Mouse (Mus musculus) hindbrain, embryonic 13.5 days (tissue): ENCODE measurements around the gene Ash1l. TPM values are rescaled to one million over a fixed set of nuclear protein-coding genes. Genes with fewer than 3 reads are reported as not detected.

Experiments
- ATAC-seq: fragments of 200-750 bp; cut with Nextera tagmentation; 2 replicates; pipeline ENCODE4 v1.8.0; 2017; ENCODE audit warnings: moderate TSS enrichment; ENCODE audit not compliant: low FRiP score
- H3K27ac ChIP-seq: fragments of 300-500 bp; sonication (generic); 2 replicates; pipeline ENCODE4 v1.5.1; 2015; ENCODE audit warnings: inconsistent platforms, mild to moderate bottlenecking, moderate library complexity
- H3K27me3 ChIP-seq: fragments of 300-500 bp; sonication (generic); 2 replicates; pipeline ENCODE4 v1.6.1; 2015; ENCODE audit warnings: mild to moderate bottlenecking, inconsistent platforms
- H3K36me3 ChIP-seq: fragments of 300-500 bp; sonication (generic); 2 replicates; pipeline ENCODE4 v1.6.1; 2015; ENCODE audit warnings: mild to moderate bottlenecking, inconsistent platforms
- H3K4me1 ChIP-seq: fragments of 300-500 bp; sonication (generic); replicated peaks from 2 replicates; pipeline ENCODE4 v1.6.1; 2015; ENCODE audit warnings: inconsistent platforms
- H3K4me2 ChIP-seq: fragments of 300-500 bp; sonication (generic); 2 replicates; pipeline ENCODE4 v1.6.1; 2015; ENCODE audit warnings: inconsistent platforms, mild to moderate bottlenecking, moderate library complexity
- H3K4me3 ChIP-seq: fragments of 300-500 bp; sonication (generic); 2 replicates; pipeline ENCODE4 v1.5.1; 2015; ENCODE audit warnings: mild to moderate bottlenecking, inconsistent platforms
- H3K9ac ChIP-seq: fragments of 300-500 bp; sonication (generic); 2 replicates; pipeline ENCODE4 v1.6.1; 2015; ENCODE audit warnings: mild to moderate bottlenecking, inconsistent platforms
- H3K9me3 ChIP-seq: fragments of 300-500 bp; sonication (generic); 2 replicates; pipeline ENCODE4 v1.6.1; 2016; ENCODE audit warnings: inconsistent platforms
- WGBS: fragments of 180-500 bp; shearing (Covaris S2); methylation state at CpG from one replicate; pipeline ENCODE4 v1.1.7; 2015; 5-methylcytosine and 5-hydroxymethylcytosine counted together
- polyA plus RNA-seq: library from polyadenylated mRNA; unstranded; fragments of >200 nt; fragmentation: Nextera tagmentation; extraction: Ambion mirVana; gene quantifications from 2 replicates; pipeline ENCODE4 v1.2.1, GENCODE M21; 2015

The Ash1l gene
- polyA plus RNA-seq, 1 experiment from 2014 or later = 21.5 TPM

- Histone ChIP-seq H3K9ac (no peak overlapping the region), H3K36me3 (peaks cover 71% of the 10 kb centered on the region), H3K27me3 (peaks cover 18% of the 10 kb centered on the region), H3K4me2 (no peak overlapping the region), H3K4me1 (peaks cover 27% of the 10 kb centered on the region), H3K9me3 (no peaks in the 10 kb centered on the region), H3K27ac (no peak overlapping the region), H3K4me3 (no peak overlapping the region)
- WGBS = 85% methylated on average over 12 of the region's 12 CpGs
- no peak for ATAC-seq
These were observed 134.3 kb downstream of the Ash1l start for GRCm38 (mm10) chr3:89084654-89085190.

GRCm38 (mm10) chr3:89087338-89088110 lies 137.1 kb downstream of the Ash1l start:
- H3K9ac ChIP-seq = no peak overlapping the region
- ATAC-seq = no peak
- H3K27me3 ChIP-seq = peaks cover 18% of the 10 kb centered on the region
- no peak overlapping the region for H3K4me2 ChIP-seq
- H3K4me1 ChIP-seq = peaks cover 51% of the 10 kb centered on the region
- H3K9me3 ChIP-seq = no peaks in the 10 kb centered on the region
- no peak overlapping the region for H3K27ac ChIP-seq
- no peak overlapping the region for H3K4me3 ChIP-seq
- 32% methylated on average over 21 of the region's 21 CpGs for WGBS
- peaks cover 57% of the 10 kb centered on the region for H3K36me3 ChIP-seq

- H3K9ac ChIP-seq = peak overlapping the region; percentile 90
- H3K4me2 ChIP-seq = peak overlapping the region; percentile 91
- peaks cover 18% of the 10 kb centered on the region for H3K27me3 ChIP-seq
- H3K9me3 ChIP-seq = no peaks in the 10 kb centered on the region
- H3K4me1 ChIP-seq = peaks cover 56% of the 10 kb centered on the region
- H3K36me3 ChIP-seq = peaks cover 55% of the 10 kb centered on the region
- no peak for ATAC-seq
- H3K27ac ChIP-seq = no peak overlapping the region
- H3K4me3 ChIP-seq = peak overlapping the region; percentile 69
- 67% methylated on average over 14 of the region's 14 CpGs for WGBS
These were observed 138.6 kb downstream of the Ash1l start for GRCm38 (mm10) chr3:89088974-89089373.

- peak overlapping the region; percentile 69 for H3K4me3 ChIP-seq
- WGBS = under 1% methylated on average over 40 of the region's 40 CpGs
- peaks cover 55% of the 10 kb centered on the region for H3K36me3 ChIP-seq
- peak overlapping the region; percentile 91 for H3K4me2 ChIP-seq
- no peaks in the 10 kb centered on the region for H3K9me3 ChIP-seq
- peaks cover 57% of the 10 kb centered on the region for H3K4me1 ChIP-seq
- H3K27me3 ChIP-seq = peaks cover 18% of the 10 kb centered on the region
- peak overlapping the region; percentile 89 for H3K27ac ChIP-seq
- peak; percentile 65 for ATAC-seq
- peak overlapping the region; percentile 90 for H3K9ac ChIP-seq
These were observed 139.6 kb downstream of the Ash1l start for GRCm38 (mm10) chr3:89089882-89090591.

- Histone ChIP-seq H3K4me3 (peak overlapping the region; percentile 69), H3K9ac (peak overlapping the region; percentile 90), H3K4me1 (peaks cover 57% of the 10 kb centered on the region), H3K9me3 (no peaks in the 10 kb centered on the region), H3K27me3 (peaks cover 18% of the 10 kb centered on the region), H3K4me2 (peak overlapping the region; percentile 91), H3K36me3 (peaks cover 56% of the 10 kb centered on the region), H3K27ac (peak overlapping the region; percentile 89)
- WGBS = under 1% methylated on average over 74 of the region's 74 CpGs
- peak; percentile 24 for ATAC-seq
These were observed 140.6 kb downstream of the Ash1l start for GRCm38 (mm10) chr3:89090694-89091655.

- H3K27me3 ChIP-seq = peaks cover 18% of the 10 kb centered on the region
- H3K4me3 ChIP-seq = peak overlapping the region; percentile 69
- peak overlapping the region; percentile 90 for H3K9ac ChIP-seq
- WGBS = 6% methylated on average over 20 of the region's 20 CpGs
- H3K4me1 ChIP-seq = peaks cover 54% of the 10 kb centered on the region
- H3K4me2 ChIP-seq = peak overlapping the region; percentile 91
- peak overlapping the region; percentile 89 for H3K27ac ChIP-seq
- peaks cover 56% of the 10 kb centered on the region for H3K36me3 ChIP-seq
- no peak for ATAC-seq
- H3K9me3 ChIP-seq = no peaks in the 10 kb centered on the region
These were observed 141.5 kb downstream of the Ash1l start for GRCm38 (mm10) chr3:89091811-89092508.

- H3K4me1 ChIP-seq = peaks cover 49% of the 10 kb centered on the region
- peak overlapping the region; percentile 91 for H3K4me2 ChIP-seq
- peak overlapping the region; percentile 89 for H3K27ac ChIP-seq
- peak overlapping the region; percentile 90 for H3K9ac ChIP-seq
- WGBS = 14% methylated on average over 11 of the region's 11 CpGs
- peaks cover 18% of the 10 kb centered on the region for H3K27me3 ChIP-seq
- H3K9me3 ChIP-seq = no peaks in the 10 kb centered on the region
- H3K36me3 ChIP-seq = peaks cover 56% of the 10 kb centered on the region
- peak; percentile 33 for ATAC-seq
- peak overlapping the region; percentile 69 for H3K4me3 ChIP-seq
These were observed 142.2 kb downstream of the Ash1l start for GRCm38 (mm10) chr3:89092509-89093090.

- peak within 1 kb of the TSS; percentile 89 for H3K27ac ChIP-seq
- peak within 1 kb of the TSS; percentile 90 for H3K9ac ChIP-seq
- peaks cover 14% of the 10 kb centered on the region for H3K27me3 ChIP-seq
- peak within 1 kb of the TSS; percentile 69 for H3K4me3 ChIP-seq
- no peaks in the 10 kb centered on the region for H3K9me3 ChIP-seq
- H3K4me2 ChIP-seq = peak within 1 kb of the TSS; percentile 91
- H3K4me1 ChIP-seq = peaks cover 45% of the 10 kb centered on the region
- peaks cover 55% of the 10 kb centered on the region for H3K36me3 ChIP-seq
- ATAC-seq = peak; percentile 85
- under 1% methylated on average over 18 of the region's 18 CpGs for WGBS
These were observed 142.8 kb downstream of the Ash1l start, which contains the start of gene Rusc1 for GRCm38 (mm10) chr3:89093175-89093574. Rusc1 (minus strand) TSS chr3:89093311.

- no peak for ATAC-seq
- 85% methylated on average over 10 of the region's 10 CpGs for WGBS
- H3K9me3 ChIP-seq = no peaks in the 10 kb centered on the region
- no peak overlapping the region for H3K9ac ChIP-seq
- no peak overlapping the region for H3K4me2 ChIP-seq
- H3K27me3 ChIP-seq = peaks cover 5% of the 10 kb centered on the region
- peaks cover 55% of the 10 kb centered on the region for H3K36me3 ChIP-seq
- H3K4me1 ChIP-seq = peaks cover 40% of the 10 kb centered on the region
- no peak overlapping the region for H3K4me3 ChIP-seq
- peak overlapping the region; percentile 89; the same call in 1 of the 2 replicates for H3K27ac ChIP-seq
These were observed 143.6 kb downstream of the Ash1l start for GRCm38 (mm10) chr3:89094021-89094420.

- ATAC-seq = no peak
- H3K27ac ChIP-seq = peak within 1 kb of the TSS; percentile 81
- no peaks in the 10 kb centered on the region for H3K9me3 ChIP-seq
- H3K9ac ChIP-seq = peak within 1 kb of the TSS; percentile 86
- peak within 1 kb of the TSS; percentile 88 for H3K4me2 ChIP-seq
- H3K36me3 ChIP-seq = peaks cover 40% of the 10 kb centered on the region
- H3K27me3 ChIP-seq = no peaks in the 10 kb centered on the region
- peaks cover 33% of the 10 kb centered on the region for H3K4me1 ChIP-seq
- 37% methylated on average over 7 of the region's 7 CpGs for WGBS
- H3K4me3 ChIP-seq = peak within 1 kb of the TSS; percentile 71
These were observed 150.4 kb downstream of the Ash1l start, which contains the start of gene Gm43738 for GRCm38 (mm10) chr3:89100811-89101210. Gm43738 (minus strand) TSS chr3:89101099.

- peak; percentile 50 for ATAC-seq
- peak overlapping the region; percentile 88 for H3K4me2 ChIP-seq
- under 1% methylated on average over 19 of the region's 19 CpGs for WGBS
- no peaks in the 10 kb centered on the region for H3K27me3 ChIP-seq
- peaks cover 34% of the 10 kb centered on the region for H3K36me3 ChIP-seq
- H3K9me3 ChIP-seq = no peaks in the 10 kb centered on the region
- H3K9ac ChIP-seq = peak overlapping the region; percentile 86
- peaks cover 33% of the 10 kb centered on the region for H3K4me1 ChIP-seq
- peak overlapping the region; percentile 81 for H3K27ac ChIP-seq
- peak overlapping the region; percentile 71 for H3K4me3 ChIP-seq
These were observed 151.0 kb downstream of the Ash1l start for GRCm38 (mm10) chr3:89101459-89101811.
